Mouse (Mus musculus) bone marrow macrophage, adult 2 months (primary cell): ENCODE measurements around the gene Dnajc10.

Experiments
- CTCF ChIP-seq: IDR thresholded peaks from 2 replicates; pipeline ENCODE4 v1.5.1; 2012; ENCODE audit warnings: low read depth, mild to moderate bottlenecking, low read length, moderate library complexity
- POLR2A ChIP-seq: IDR thresholded peaks from 2 replicates; pipeline ENCODE4 v1.6.1; 2012; ENCODE audit warnings: mild to moderate bottlenecking, low read depth, low read length, borderline replicate concordance

DNA sequence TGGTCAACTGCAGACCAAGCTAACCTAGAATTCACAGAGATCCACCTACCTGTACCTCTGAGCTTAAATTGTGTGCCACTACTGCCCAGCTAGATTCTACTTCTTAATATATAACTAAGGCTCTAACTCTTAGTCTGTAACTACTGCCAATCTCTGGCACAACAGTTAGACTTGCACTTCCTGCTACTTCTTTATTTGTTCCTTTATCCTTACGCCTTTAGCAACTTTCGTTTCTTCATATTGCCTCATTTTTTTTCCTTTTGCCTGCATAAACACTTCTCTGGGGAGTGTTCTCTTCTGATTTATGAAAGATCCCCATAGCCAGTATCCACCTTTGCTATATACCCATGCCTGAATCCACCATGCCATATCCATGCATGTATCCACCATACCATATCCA lies 11.3 kb upstream of the Dnajc10 start:
- TF ChIP-seq POLR2A (no peak), CTCF (no peak)
